Mouse (Mus musculus) cerebellum, adult 2 months (tissue): ENCODE results near the gene Gpld1. TPM values are rescaled to one million over a fixed set of nuclear protein-coding genes. Genes with fewer than 3 reads are reported as not detected.
A peak's percentile ranks its signal among the peaks of the same experiment; 100 is the strongest.

Experiments used
- DNase-seq, 2 experiments: peaks; one replicate each; pipeline ENCODE4 v3.0.0; 2021
- H3K27ac ChIP-seq: fragments of 200-500 bp; 2 replicates; pipeline ENCODE4 v1.5.1; 2012; ENCODE audit warnings: low read length, control low read depth, inconsistent platforms; ENCODE audit not compliant: insufficient read depth
- H3K27me3 ChIP-seq: fragments of 200-500 bp; 2 replicates; pipeline ENCODE4 v1.6.1; 2012; ENCODE audit warnings: inconsistent platforms, mild to moderate bottlenecking, low read length, moderate library complexity; ENCODE audit not compliant: control insufficient read depth, insufficient read depth
- H3K4me1 ChIP-seq: fragments of 200-500 bp; 2 replicates; pipeline ENCODE4 v1.6.1; 2011; ENCODE audit warnings: low read length; ENCODE audit not compliant: control insufficient read depth, insufficient read depth
- H3K4me3 ChIP-seq: fragments of 200-500 bp; replicated peaks from 2 replicates; pipeline ENCODE3; 2011; ENCODE audit warnings: mild to moderate bottlenecking, low read depth, low read length, control low read depth; ENCODE audit not compliant: insufficient read depth
- CTCF ChIP-seq: fragments of 200-500 bp; IDR thresholded peaks from 2 replicates; pipeline ENCODE4 v1.5.1; 2011; ENCODE audit warnings: low read depth, mild to moderate bottlenecking, control low read depth, low read length, moderate library complexity, borderline replicate concordance; ENCODE audit not compliant: insufficient read depth
- POLR2A ChIP-seq: fragments of 200-500 bp; IDR thresholded peaks from 2 replicates; pipeline ENCODE4 v1.6.1; 2011; ENCODE audit warnings: low read length, control low read depth, borderline replicate concordance; ENCODE audit not compliant: insufficient read depth
- WGBS: fragments of 180-500 bp; shearing (Covaris S2); methylation state at CpG from one replicate; pipeline ENCODE4 v1.1.7; 2018; 5-methylcytosine and 5-hydroxymethylcytosine counted together
- polyA plus RNA-seq: library from polyadenylated mRNA; depleted of rRNA; stranded (reverse); fragments of >200 nt; gene quantifications from 2 replicates; pipeline ENCODE4 v1.2.3, GENCODE M21; 2012

Gpld1 gene
- polyA plus RNA-seq, 1 experiment = 29.8 TPM

- no peak overlapping the region for H3K4me3 ChIP-seq
- WGBS = 95% methylated on average over 4 of the region's 4 CpGs
- H3K4me1 ChIP-seq = no peaks in the 10 kb centered on the region
- no peak for DNase-seq
- no peaks in the 10 kb centered on the region for H3K27me3 ChIP-seq
- no peak for TF ChIP-seq CTCF
- TF ChIP-seq POLR2A = no peak
- H3K27ac ChIP-seq = no peak overlapping the region
Measured at GRCm38 (mm10) chr13:24914915-24915314, 28.0 kb upstream of the Gpld1 start.

- DNase-seq = no peak
- 72% methylated on average over 13 of the region's 13 CpGs for WGBS
- H3K27ac ChIP-seq = no peak overlapping the region
- TF ChIP-seq CTCF (no peak), POLR2A (no peak)
- no peak overlapping the region for H3K4me3 ChIP-seq
- H3K4me1 ChIP-seq = no peaks in the 10 kb centered on the region
- no peaks in the 10 kb centered on the region for H3K27me3 ChIP-seq
Measured at GRCm38 (mm10) chr13:24915831-24916230, 27.1 kb upstream of the Gpld1 start.

GRCm38 (mm10) chr13:24920333-24920977, 22.5 kb upstream of the Gpld1 start:
- TF ChIP-seq CTCF (peak; percentile 45; the same call in 1 of the 2 replicates), POLR2A (no peak)
- H3K27ac ChIP-seq = no peak overlapping the region
- peak; percentile 23 to 36 for DNase-seq
- no peaks in the 10 kb centered on the region for H3K4me1 ChIP-seq
- H3K4me3 ChIP-seq = no peak overlapping the region
- WGBS = 28% methylated on average over 5 of the region's 5 CpGs
- H3K27me3 ChIP-seq = no peaks in the 10 kb centered on the region

- TF ChIP-seq CTCF (no peak), POLR2A (no peak)
- H3K27ac ChIP-seq = no peak overlapping the region
Measured at GRCm38 (mm10) chr13:24921281-24921680, 21.7 kb upstream of the Gpld1 start.

GRCm38 (mm10) chr13:24923991-24924390, 19.0 kb upstream of the Gpld1 start:
- no peaks in the 10 kb centered on the region for H3K27me3 ChIP-seq
- H3K27ac ChIP-seq = no peak overlapping the region
- H3K4me3 ChIP-seq = no peak overlapping the region
- TF ChIP-seq POLR2A (no peak), CTCF (no peak)
- WGBS = 87% methylated on average over 5 of the region's 5 CpGs
- DNase-seq = no peak
- no peaks in the 10 kb centered on the region for H3K4me1 ChIP-seq

More at GRCm38 (mm10) chr13:24921281-24921680, 21.7 kb upstream of the Gpld1 start:
- Histone ChIP-seq H3K4me3 (no peak overlapping the region), H3K27me3 (no peaks in the 10 kb centered on the region), H3K4me1 (no peaks in the 10 kb centered on the region)
- WGBS = 93% methylated on average over 6 of the region's 6 CpGs
- no peak for DNase-seq

- DNase-seq = no peak
- H3K27me3 ChIP-seq = no peaks in the 10 kb centered on the region
- H3K4me3 ChIP-seq = no peak overlapping the region
- H3K4me1 ChIP-seq = no peaks in the 10 kb centered on the region
- no peak overlapping the region for H3K27ac ChIP-seq
- no peak for TF ChIP-seq CTCF
- TF ChIP-seq POLR2A = no peak
Measured at GRCm38 (mm10) chr13:24930591-24930990, 12.4 kb upstream of the Gpld1 start.

GRCm38 (mm10) chr13:24933199-24933598, 9.8 kb upstream of the Gpld1 start:
- Histone ChIP-seq H3K4me3 (no peak overlapping the region), H3K27me3 (no peaks in the 10 kb centered on the region), H3K4me1 (no peaks in the 10 kb centered on the region), H3K27ac (no peak overlapping the region)
- TF ChIP-seq POLR2A (no peak), CTCF (no peak)
- 88% methylated on average over 7 of the region's 7 CpGs for WGBS
- DNase-seq = no peak

GRCm38 (mm10) chr13:24936772-24937107, 6.2 kb upstream of the Gpld1 start:
- 21% methylated on average over 5 of the region's 5 CpGs for WGBS
- H3K27me3 ChIP-seq = no peaks in the 10 kb centered on the region
- TF ChIP-seq POLR2A (no peak), CTCF (no peak)
- H3K4me3 ChIP-seq = peak overlapping the region; percentile 62
- no peaks in the 10 kb centered on the region for H3K4me1 ChIP-seq
- no peak for DNase-seq
- no peak overlapping the region; the same call in 1 of the 2 replicates for H3K27ac ChIP-seq
